Comparison of ENCODE assay signal across 9 mouse cellular contexts in the genomic region with DNA sequence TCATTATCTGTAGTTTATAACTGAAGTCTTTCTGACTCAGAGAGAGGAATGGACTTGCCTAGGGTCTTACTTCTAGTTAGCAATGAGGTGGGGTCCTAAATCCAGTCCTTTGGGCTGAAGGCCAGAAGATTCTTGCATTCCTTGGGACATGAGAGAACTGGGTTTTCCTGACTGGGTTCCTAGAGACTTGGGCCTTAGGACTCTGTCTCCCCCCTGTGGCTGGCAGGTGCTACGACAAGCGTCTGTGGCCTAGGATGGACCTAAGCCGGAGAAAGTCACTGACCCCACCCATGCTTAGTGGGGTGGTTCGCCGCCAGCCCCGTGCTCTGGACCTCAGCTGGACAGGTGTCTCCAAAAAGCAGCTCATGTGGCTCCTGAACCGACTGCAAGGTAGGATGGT. TPM values are rescaled to one million over a fixed set of nuclear protein-coding genes. Genes with fewer than 3 reads are reported as not detected.
DNase-seq lines count a peak whose midpoint lies in the region; ATAC-seq and TF ChIP-seq lines count a peak whose summit lies in the region.
"Had no signal": no experiment of that assay in that cellular context is flagged by ENCODE, and none has a peak within 500 bp of the region (broad histone marks: within the 10 kb centered on the region; RNA-seq: fewer than 3 reads in every experiment).

No protein-coding gene starts in this region.

- H3K9me3 ChIP-seq in kidney, postnatal 0 days (replicated peaks; ENCODE audit: low read length) = no peaks in the 10 kb centered on the region
- H3K9me3 ChIP-seq: neural tube, embryonic 13.5 days had no signal

- no peaks in the 10 kb centered on the region for H3K4me1 ChIP-seq in kidney, postnatal 0 days (replicated peaks; ENCODE audit: insufficient read depth, low read length)

- no peak overlapping the region for H3K4me2 ChIP-seq in kidney, postnatal 0 days (ENCODE audit: low read length)
- H3K4me2 ChIP-seq: neural tube, embryonic 13.5 days had no signal

- ATAC-seq in kidney, postnatal 0 days (replicated peaks; ENCODE audit: low FRiP score, low read depth) = peak; percentile 61

- intact Hi-C loops in gastrocnemius, postnatal 14 days (cut with DNase I; ENCODE audit: low total_unique reads) = no loop called here

- DNase-seq in layer of hippocampus, adult 2 months (ENCODE audit: low spot score in 2 of 2) = no peak
- DNase-seq in layer of hippocampus, adult 9-11 months = no peak
- DNase-seq in ES-CJ7 (ENCODE audit: low read depth, low spot score) = peak; percentile 80
- DNase-seq in c-Kit-positive CD71-positive TER-119-negative erythroid progenitor cells, embryonic 14.5 days (ENCODE audit: low read depth) = peak; percentile 57
- peak; percentile 70 for DNase-seq in gastrocnemius, postnatal 14 days
- DNase-seq in kidney, postnatal 0 days (ENCODE audit: low spot score) = peak; percentile 90
- peak; percentile 82 for DNase-seq in lung, postnatal 36 days
- peak; percentile 84 for DNase-seq in testis, postnatal 10 days (ENCODE audit: low spot score)

- H3K27ac ChIP-seq in layer of hippocampus, adult 2 months = no peak overlapping the region
- H3K27ac ChIP-seq in kidney, postnatal 0 days = no peak overlapping the region; the same call in 1 of the 2 replicates
- H3K27ac ChIP-seq: neural tube, embryonic 13.5 days had no signal

- no peak overlapping the region for H3K4me3 ChIP-seq in layer of hippocampus, adult 2 months
- no peak overlapping the region for H3K4me3 ChIP-seq in kidney, postnatal 0 days (replicated peaks; ENCODE audit: low read depth, low read length)
- H3K4me3 ChIP-seq: neural tube, embryonic 13.5 days had no signal

- no peaks in the 10 kb centered on the region for H3K27me3 ChIP-seq in kidney, postnatal 0 days (ENCODE audit: insufficient read depth, low read length)
- H3K27me3 ChIP-seq: neural tube, embryonic 13.5 days had no signal

- H3K36me3 ChIP-seq in kidney, postnatal 0 days (ENCODE audit: insufficient read depth, low read length) = peaks cover 27% of the 10 kb centered on the region

- WGBS in kidney, postnatal 0 days = 28% methylated on average over 7 of the region's 7 CpGs

- H3K9ac ChIP-seq in kidney, postnatal 0 days (ENCODE audit: low read depth, low read length) = peak overlapping the region; percentile 1; the same call in 1 of the 2 replicates
- H3K9ac ChIP-seq: neural tube, embryonic 13.5 days had no signal

- TF ChIP-seq CTCF in layer of hippocampus, adult 2 months (conservative IDR thresholded peaks at IDR 0.05) = peak; percentile 94
- peak; percentile 97 for TF ChIP-seq CTCF in kidney, postnatal 0 days (IDR thresholded peaks at IDR 0.05; ENCODE audit: low read depth)

RNA-seq across cellular contexts. Expression of a gene that starts 8.6 kb away (rescaled TPM):
- total RNA-seq in layer of hippocampus, adult 2 months (2021) = 10 to 100 TPM; 30.1 to 31.5 TPM
- 1 to 10 TPM; 8.1 to 9.2 TPM for total RNA-seq in gastrocnemius, postnatal 14 days (2021)
- 27.2 and 30.1 TPM in 2 replicates for polyA plus RNA-seq in kidney, postnatal 0 days (2015; fragmentation: Nextera tagmentation; extraction: Ambion mirVana)

RNA-seq across cellular contexts. Expression of a gene that starts 15.4 kb away (rescaled TPM):
- total RNA-seq in layer of hippocampus, adult 2 months (2021) = 10 to 100 TPM; 44.5 to 49.4 TPM
- total RNA-seq in gastrocnemius, postnatal 14 days (2021) = 10 to 100 TPM; 15.6 to 17.4 TPM
- 15.6 and 17.9 TPM in 2 replicates for polyA plus RNA-seq in kidney, postnatal 0 days (2015; fragmentation: Nextera tagmentation; extraction: Ambion mirVana)

RNA-seq across cellular contexts. Expression of a gene that starts 16.7 kb away (rescaled TPM):
- total RNA-seq in layer of hippocampus, adult 2 months (2021) = 10 to 100 TPM; 53.8 to 59.7 TPM
- total RNA-seq in gastrocnemius, postnatal 14 days (2021) = 1 to 10 TPM; 2.4 to 3.1 TPM
- polyA plus RNA-seq in kidney, postnatal 0 days (2015; fragmentation: Nextera tagmentation; extraction: Ambion mirVana) = 2.8 and 3.5 TPM in 2 replicates

RNA-seq across cellular contexts. Expression of a gene that starts 24.4 kb away (rescaled TPM):
- 1 to 10 TPM; 1.4 to 3.3 TPM for total RNA-seq in layer of hippocampus, adult 2 months (2021)
- 1 to 10 TPM in 1 of 2 experiments, under 1 TPM in 1; 0.88 to 1.8 TPM for total RNA-seq in gastrocnemius, postnatal 14 days (2021)
- not detected in 2 replicates for polyA plus RNA-seq in kidney, postnatal 0 days (2015; fragmentation: Nextera tagmentation; extraction: Ambion mirVana)
- polyA plus RNA-seq: neural tube, embryonic 13.5 days had no signal

RNA-seq across cellular contexts. Expression of a gene that starts 29.1 kb away (rescaled TPM):
- not detected for total RNA-seq in layer of hippocampus, adult 2 months (2021)
- not detected for total RNA-seq in gastrocnemius, postnatal 14 days (2021)
- polyA plus RNA-seq in kidney, postnatal 0 days (2015; fragmentation: Nextera tagmentation; extraction: Ambion mirVana) = 0.08 TPM in 1 of 2 replicates, not detected in the other
- polyA plus RNA-seq: neural tube, embryonic 13.5 days had no signal

Comparison
In these comparisons a context has a peak if more than half of its experiments do, and no peak if none do; other contexts are left out.
1. DNase-seq: peak in ES-CJ7 (single experiment), c-Kit-positive CD71-positive TER-119-negative erythroid progenitor cells, embryonic 14.5 days (single experiment), gastrocnemius, postnatal 14 days (single experiment), kidney, postnatal 0 days (single experiment), lung, postnatal 36 days (single experiment) and testis, postnatal 10 days (single experiment); none in layer of hippocampus, adult 2 months (0 of 2) and layer of hippocampus, adult 9-11 months (single experiment).
2. RNA of a gene that starts 16.7 kb away (total RNA-seq): 53.8 to 59.7 TPM in layer of hippocampus, adult 2 months; 2.4 to 3.1 TPM in gastrocnemius, postnatal 14 days; every median in the first group is over 10 times any median in the second.